Mouse (Mus musculus): ENCODE measurements around the gene Gm20741. TPM values are rescaled to one million over a fixed set of nuclear protein-coding genes. Genes with fewer than 3 reads are reported as not detected.

Gm20741 gene
- polyA plus RNA-seq, 1 experiment from 2014 or later = not detected

Other genes with a start within 250 kb of the Gm20741 start
- 0.47 and 0.50 TPM in 2 replicates for gene Cldn8, start 249.0 kb downstream of the Gm20741 start, polyA plus RNA-seq (2016; fragmentation: Nextera tagmentation; extraction: Ambion mirVana)
- gene Krtap24-1, start 199.9 kb downstream of the Gm20741 start, polyA plus RNA-seq (2016; fragmentation: Nextera tagmentation; extraction: Ambion mirVana) = not detected in 2 replicates
- gene 2310079G19Rik, start 184.6 kb downstream of the Gm20741 start, polyA plus RNA-seq (2016; fragmentation: Nextera tagmentation; extraction: Ambion mirVana) = not detected in 2 replicates
- gene Krtap26-1, start 164.4 kb downstream of the Gm20741 start, polyA plus RNA-seq (2016; fragmentation: Nextera tagmentation; extraction: Ambion mirVana) = not detected in 2 replicates
- not detected in 2 replicates for gene Krtap27-1, start 140.5 kb downstream of the Gm20741 start, polyA plus RNA-seq (2016; fragmentation: Nextera tagmentation; extraction: Ambion mirVana)
- not detected in 2 replicates for gene 2310061N02Rik, start 104.3 kb downstream of the Gm20741 start, polyA plus RNA-seq (2016; fragmentation: Nextera tagmentation; extraction: Ambion mirVana)
- gene Krtap13-1, start 83.4 kb downstream of the Gm20741 start, polyA plus RNA-seq (2016; fragmentation: Nextera tagmentation; extraction: Ambion mirVana) = not detected in 2 replicates
- gene Krtap13, start 60.6 kb downstream of the Gm20741 start, polyA plus RNA-seq (2016; fragmentation: Nextera tagmentation; extraction: Ambion mirVana) = not detected in 2 replicates
- not detected in 2 replicates for gene 2310034C09Rik, start 53.4 kb downstream of the Gm20741 start, polyA plus RNA-seq (2016; fragmentation: Nextera tagmentation; extraction: Ambion mirVana)
- not detected in 2 replicates for gene 2310057N15Rik, start 38.0 kb downstream of the Gm20741 start, polyA plus RNA-seq (2016; fragmentation: Nextera tagmentation; extraction: Ambion mirVana)
- not detected in 2 replicates for gene Gm5965, start 34.3 kb downstream of the Gm20741 start, polyA plus RNA-seq (2016; fragmentation: Nextera tagmentation; extraction: Ambion mirVana)
- not detected in 2 replicates for gene Krtap15, start 8.0 kb upstream of the Gm20741 start, polyA plus RNA-seq (2016; fragmentation: Nextera tagmentation; extraction: Ambion mirVana)
- not detected in 2 replicates for gene Krtap14, start 13.9 kb upstream of the Gm20741 start, polyA plus RNA-seq (2016; fragmentation: Nextera tagmentation; extraction: Ambion mirVana)
- gene Krtap19-1, start 57.2 kb upstream of the Gm20741 start, polyA plus RNA-seq (2016; fragmentation: Nextera tagmentation; extraction: Ambion mirVana) = not detected in 2 replicates
- not detected in 2 replicates for gene Krtap19-2, start 62.0 kb upstream of the Gm20741 start, polyA plus RNA-seq (2016; fragmentation: Nextera tagmentation; extraction: Ambion mirVana)
- gene Krtap19-3, start 65.8 kb upstream of the Gm20741 start, polyA plus RNA-seq (2016; fragmentation: Nextera tagmentation; extraction: Ambion mirVana) = not detected in 2 replicates
- not detected in 2 replicates for gene Krtap19-4, start 72.9 kb upstream of the Gm20741 start, polyA plus RNA-seq (2016; fragmentation: Nextera tagmentation; extraction: Ambion mirVana)
- not detected in 2 replicates for gene Krtap19-5, start 84.2 kb upstream of the Gm20741 start, polyA plus RNA-seq (2016; fragmentation: Nextera tagmentation; extraction: Ambion mirVana)
- not detected in 2 replicates for gene Krtap19-9b, start 120.0 kb upstream of the Gm20741 start, polyA plus RNA-seq (2016; fragmentation: Nextera tagmentation; extraction: Ambion mirVana)
- gene Krtap16-3, start 150.7 kb upstream of the Gm20741 start, polyA plus RNA-seq (2016; fragmentation: Nextera tagmentation; extraction: Ambion mirVana) = not detected in 2 replicates
- not detected in 2 replicates for gene Krtap22-2, start 198.5 kb upstream of the Gm20741 start, polyA plus RNA-seq (2016; fragmentation: Nextera tagmentation; extraction: Ambion mirVana)
- not detected in 2 replicates for gene Gm10229, start 203.1 kb upstream of the Gm20741 start, polyA plus RNA-seq (2016; fragmentation: Nextera tagmentation; extraction: Ambion mirVana)
- gene Krtap6-1, start 219.5 kb upstream of the Gm20741 start, polyA plus RNA-seq (2016; fragmentation: Nextera tagmentation; extraction: Ambion mirVana) = not detected in 2 replicates
- not detected in 2 replicates for gene Gm10228, start 229.3 kb upstream of the Gm20741 start, polyA plus RNA-seq (2016; fragmentation: Nextera tagmentation; extraction: Ambion mirVana)
- not detected in 2 replicates for gene Krtap6-5, start 235.7 kb upstream of the Gm20741 start, polyA plus RNA-seq (2016; fragmentation: Nextera tagmentation; extraction: Ambion mirVana)

All from midbrain, embryonic 12.5 days (tissue).